Mouse (Mus musculus) kidney, embryonic 14.5 days (tissue): Measurements from ENCODE around the gene Prkcb. TPM values are rescaled to one million over a fixed set of nuclear protein-coding genes. Genes with fewer than 3 reads are reported as not detected.

ENCODE experiments used
- ATAC-seq: fragments of 200-750 bp; cut with Nextera tagmentation; 2 replicates; pipeline ENCODE4 v1.8.0; 2017; ENCODE audit warnings: moderate number of reproducible peaks, mild to moderate bottlenecking, moderate TSS enrichment, moderate library complexity; ENCODE audit not compliant: low FRiP score, low TSS enrichment
- H3K27ac ChIP-seq: fragments of 300-500 bp; sonication (generic); 2 replicates; pipeline ENCODE4 v1.5.1; 2014; ENCODE audit warnings: low read depth, mild to moderate bottlenecking, low read length, moderate library complexity, mixed read lengths
- H3K27me3 ChIP-seq: fragments of 300-500 bp; sonication (generic); 2 replicates; pipeline ENCODE4 v1.6.1; 2014; ENCODE audit warnings: mild to moderate bottlenecking, low read length; ENCODE audit not compliant: control insufficient read depth, insufficient read depth
- H3K36me3 ChIP-seq: fragments of 300-500 bp; sonication (generic); 2 replicates; pipeline ENCODE4 v1.6.1; 2014; ENCODE audit warnings: low read length, mixed read lengths; ENCODE audit not compliant: control insufficient read depth, insufficient read depth
- H3K4me1 ChIP-seq: fragments of 300-500 bp; sonication (generic); 2 replicates; pipeline ENCODE4 v1.6.1; 2014; ENCODE audit warnings: low read length, mixed read lengths; ENCODE audit not compliant: control insufficient read depth, insufficient read depth
- H3K4me2 ChIP-seq: fragments of 300-500 bp; sonication (generic); replicated peaks from 2 replicates; pipeline ENCODE4 v1.6.1; 2014; ENCODE audit warnings: low read depth, mild to moderate bottlenecking, low read length
- H3K4me3 ChIP-seq: fragments of 300-500 bp; sonication (generic); 2 replicates; pipeline ENCODE4 v1.5.1; 2014; ENCODE audit warnings: mild to moderate bottlenecking, low read length
- H3K9ac ChIP-seq: fragments of 300-500 bp; sonication (generic); 2 replicates; pipeline ENCODE4 v1.6.1; 2014; ENCODE audit warnings: low read depth, mild to moderate bottlenecking, low read length, moderate library complexity
- H3K9me3 ChIP-seq: fragments of 300-500 bp; sonication (generic); 2 replicates; pipeline ENCODE4 v1.6.1; 2016; ENCODE audit warnings: low read length; ENCODE audit not compliant: control insufficient read depth
- WGBS: fragments of 180-500 bp; shearing (Covaris S2); extraction: QIAGEN DNeasy Blood & Tissue Kit; methylation state at CpG from one replicate; pipeline ENCODE4 v1.1.7; 2014; 5-methylcytosine and 5-hydroxymethylcytosine counted together
- polyA plus RNA-seq: library from polyadenylated mRNA; unstranded; fragments of >200 nt; fragmentation: Nextera tagmentation; extraction: Ambion mirVana; gene quantifications from 2 replicates; pipeline ENCODE4 v1.2.1, GENCODE M21; 2014

Prkcb gene
- polyA plus RNA-seq, 1 experiment from 2014 or later = 4.1 TPM

GRCm38 (mm10) chr7:122498461-122498860 lies 209.9 kb downstream of the Prkcb start:
- H3K36me3 ChIP-seq = no peaks in the 10 kb centered on the region
- H3K4me2 ChIP-seq = no peak overlapping the region
- H3K9me3 ChIP-seq = no peaks in the 10 kb centered on the region
- no peak overlapping the region for H3K27ac ChIP-seq
- no peak overlapping the region for H3K9ac ChIP-seq
- no peak for ATAC-seq
- no peaks in the 10 kb centered on the region for H3K27me3 ChIP-seq
- no peaks in the 10 kb centered on the region for H3K4me1 ChIP-seq
- H3K4me3 ChIP-seq = no peak overlapping the region
- WGBS = 40% methylated on average over 5 of the region's 5 CpGs

DNA sequence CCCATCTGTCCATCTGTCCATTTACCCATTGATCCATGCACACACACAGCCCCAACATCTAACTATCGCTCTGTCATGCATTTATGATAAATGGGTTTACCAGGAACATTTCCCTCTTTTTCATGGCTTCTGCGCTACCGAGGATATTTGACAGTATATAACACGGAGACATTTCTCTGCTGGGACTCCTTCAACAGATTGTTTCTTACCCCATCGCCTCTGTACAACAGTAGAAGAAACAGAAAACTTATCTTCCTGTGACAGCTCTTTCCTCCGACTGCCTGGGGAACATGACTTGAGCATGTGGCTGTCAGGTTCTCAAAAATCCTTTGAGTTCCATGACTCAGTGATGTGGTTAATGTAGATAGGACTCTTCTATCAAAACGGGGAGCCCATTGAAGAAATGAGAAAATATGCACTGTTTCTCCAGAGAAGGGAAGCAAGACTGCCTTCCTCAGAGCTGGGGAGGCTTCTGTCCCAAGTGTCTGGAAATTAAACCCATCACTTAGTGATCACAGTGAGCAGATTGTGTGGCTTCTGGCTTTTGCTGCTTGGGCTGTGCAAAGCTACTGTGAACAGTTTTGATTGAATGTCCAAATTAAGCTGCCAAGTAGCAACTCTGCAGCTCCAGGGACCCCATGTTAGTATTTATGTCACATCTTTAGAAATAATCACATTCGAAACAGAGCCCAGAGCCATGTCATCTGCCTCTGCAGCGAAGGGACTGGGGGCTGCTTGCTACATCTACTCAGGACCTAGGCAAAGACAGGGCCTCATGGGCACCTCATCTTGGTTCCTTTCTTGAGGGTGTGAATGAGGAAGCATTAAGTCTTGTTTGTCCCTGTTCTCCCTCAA lies 211.4 kb downstream of the Prkcb start:
- Histone ChIP-seq H3K4me2 (no peak overlapping the region), H3K9me3 (no peaks in the 10 kb centered on the region), H3K9ac (no peak overlapping the region), H3K36me3 (no peaks in the 10 kb centered on the region), H3K27me3 (no peaks in the 10 kb centered on the region), H3K4me1 (no peaks in the 10 kb centered on the region), H3K27ac (no peak overlapping the region), H3K4me3 (no peak overlapping the region)
- 88% methylated on average over 9 of the region's 9 CpGs for WGBS
- ATAC-seq = no peak

- H3K4me1 ChIP-seq = no peaks in the 10 kb centered on the region
- no peak for ATAC-seq
- H3K4me2 ChIP-seq = no peak overlapping the region
- no peak overlapping the region for H3K27ac ChIP-seq
- H3K4me3 ChIP-seq = no peak overlapping the region
- H3K9me3 ChIP-seq = no peaks in the 10 kb centered on the region
- WGBS = 83% methylated on average over 2 of the region's 2 CpGs
- H3K36me3 ChIP-seq = no peaks in the 10 kb centered on the region
- no peak overlapping the region for H3K9ac ChIP-seq
- H3K27me3 ChIP-seq = no peaks in the 10 kb centered on the region
Measured at GRCm38 (mm10) chr7:122506467-122506866, 217.9 kb downstream of the Prkcb start.

DNA sequence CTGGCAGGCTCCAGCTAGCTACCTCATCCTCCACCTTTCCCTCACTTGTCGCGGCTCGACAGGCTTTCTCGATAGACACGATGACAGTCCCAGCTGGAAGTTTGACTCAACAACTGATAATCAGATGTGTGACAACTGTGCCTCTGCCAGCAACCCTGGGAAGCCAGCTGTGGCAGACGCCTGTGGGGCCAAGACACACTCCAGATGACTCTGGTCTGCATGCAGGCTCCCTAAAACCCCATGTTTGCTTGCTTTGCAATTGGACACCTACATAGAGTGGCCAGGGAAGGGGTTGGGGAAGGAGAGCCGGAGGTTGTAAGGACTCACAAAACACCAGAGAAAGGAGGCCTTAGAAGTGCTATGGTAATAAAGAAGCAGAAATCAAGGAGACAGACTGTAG lies 221.4 kb downstream of the Prkcb start:
- WGBS = 30% methylated on average over 7 of the region's 7 CpGs
- H3K36me3 ChIP-seq = no peaks in the 10 kb centered on the region
- H3K27me3 ChIP-seq = no peaks in the 10 kb centered on the region
- no peak overlapping the region for H3K4me3 ChIP-seq
- ATAC-seq = peak; percentile 64; the same call in 1 of the 2 replicates
- H3K4me2 ChIP-seq = no peak overlapping the region
- H3K27ac ChIP-seq = no peak overlapping the region
- H3K9me3 ChIP-seq = no peaks in the 10 kb centered on the region
- H3K9ac ChIP-seq = no peak overlapping the region
- H3K4me1 ChIP-seq = no peaks in the 10 kb centered on the region

DNA sequence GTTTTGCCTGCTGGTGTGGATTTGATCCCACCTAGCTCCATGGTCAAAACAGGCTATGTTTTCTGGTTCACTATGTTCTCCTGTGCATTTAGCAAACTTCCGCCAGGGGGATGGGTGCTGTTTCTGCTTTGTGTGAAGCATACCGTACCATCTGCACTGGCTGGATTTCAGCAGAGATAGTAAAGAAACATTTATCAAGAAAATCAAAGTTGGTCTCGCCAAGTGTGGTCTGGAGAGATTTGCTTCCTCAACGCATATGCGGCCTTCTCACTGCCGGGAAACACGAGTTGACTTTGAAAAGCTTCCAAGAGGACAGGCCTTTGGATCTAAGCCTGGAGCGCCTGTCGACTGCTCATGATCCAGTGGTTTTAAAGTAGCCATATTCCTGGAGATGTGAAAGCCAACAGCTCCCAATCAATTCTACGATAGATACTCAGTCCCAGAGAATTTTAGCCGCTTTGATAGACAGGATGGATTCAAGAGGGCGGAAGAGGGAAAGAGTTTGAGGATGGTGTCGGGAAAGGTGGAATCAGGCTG lies 223.9 kb downstream of the Prkcb start:
- H3K9ac ChIP-seq = no peak overlapping the region
- ATAC-seq = no peak
- no peaks in the 10 kb centered on the region for H3K9me3 ChIP-seq
- H3K27me3 ChIP-seq = no peaks in the 10 kb centered on the region
- no peaks in the 10 kb centered on the region for H3K36me3 ChIP-seq
- 85% methylated on average over 13 of the region's 13 CpGs for WGBS
- H3K27ac ChIP-seq = no peak overlapping the region
- no peak overlapping the region for H3K4me2 ChIP-seq
- H3K4me3 ChIP-seq = no peak overlapping the region
- H3K4me1 ChIP-seq = no peaks in the 10 kb centered on the region

DNA sequence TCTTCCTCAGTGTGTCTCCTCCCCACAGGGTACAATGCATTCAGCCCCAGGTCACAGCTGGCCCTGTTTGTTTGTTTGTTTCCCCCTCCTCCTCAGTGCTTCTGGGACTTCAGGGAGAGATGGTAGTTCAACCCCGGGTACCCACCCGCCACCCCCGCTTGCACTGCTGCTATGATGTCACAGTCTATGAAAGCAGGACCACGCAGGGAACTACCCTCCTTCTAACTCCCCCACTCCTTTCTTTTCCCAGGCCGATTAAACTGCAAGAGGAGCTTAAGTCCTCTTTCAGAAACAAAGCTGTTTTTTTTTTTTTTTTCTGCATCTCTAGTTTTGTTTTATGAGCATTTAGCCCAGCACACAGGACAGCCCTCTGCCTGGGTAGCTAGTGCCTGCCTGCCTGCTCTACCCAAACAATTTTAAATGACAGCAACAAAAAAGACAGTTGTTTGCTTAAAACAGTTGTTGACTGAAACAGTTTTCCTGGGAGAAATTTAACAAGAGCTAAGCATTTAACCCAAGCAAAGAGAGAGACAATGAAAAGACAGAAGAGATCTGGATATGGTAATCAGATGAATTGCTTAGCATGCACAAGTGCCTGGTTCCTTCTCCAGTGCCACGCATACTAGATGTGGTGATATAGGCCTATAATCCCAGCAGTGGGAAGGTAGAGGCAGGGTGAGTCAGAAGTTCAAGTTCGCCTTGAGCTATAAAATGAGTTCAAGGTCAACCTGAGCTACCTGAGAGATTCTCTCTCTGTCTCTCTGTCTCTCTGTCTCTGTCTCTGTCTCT lies 232.5 kb downstream of the Prkcb start:
- WGBS = 50% methylated on average over 7 of the region's 7 CpGs
- Histone ChIP-seq H3K9ac (no peak overlapping the region), H3K4me3 (no peak overlapping the region), H3K4me1 (no peaks in the 10 kb centered on the region), H3K36me3 (no peaks in the 10 kb centered on the region), H3K27me3 (no peaks in the 10 kb centered on the region), H3K4me2 (no peak overlapping the region), H3K27ac (no peak overlapping the region), H3K9me3 (no peaks in the 10 kb centered on the region)
- ATAC-seq = no peak

DNA sequence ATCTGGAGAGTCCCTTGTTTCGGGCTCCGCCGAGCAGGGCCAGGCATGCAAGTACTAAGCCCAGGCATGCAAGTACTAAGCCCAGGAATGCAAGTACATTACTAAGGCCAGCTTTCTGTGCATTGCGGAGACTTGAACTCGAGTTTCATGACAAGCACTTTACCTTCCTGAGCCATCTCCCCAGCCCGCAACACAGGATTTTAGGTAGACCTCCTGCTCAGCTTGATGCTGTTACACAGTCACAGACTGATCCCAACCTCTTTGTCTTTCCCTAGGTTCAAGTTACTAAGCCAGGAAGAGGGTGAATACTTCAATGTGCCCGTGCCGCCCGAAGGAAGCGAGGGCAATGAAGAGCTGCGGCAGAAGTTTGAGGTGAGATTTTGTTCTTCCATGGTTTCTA lies 239.7 kb downstream of the Prkcb start:
- H3K4me1 ChIP-seq = no peaks in the 10 kb centered on the region
- H3K9ac ChIP-seq = no peak overlapping the region
- ATAC-seq = no peak
- no peaks in the 10 kb centered on the region for H3K9me3 ChIP-seq
- no peak overlapping the region for H3K4me3 ChIP-seq
- H3K4me2 ChIP-seq = no peak overlapping the region
- 90% methylated on average over 11 of the region's 11 CpGs for WGBS
- no peaks in the 10 kb centered on the region for H3K27me3 ChIP-seq
- H3K27ac ChIP-seq = no peak overlapping the region
- H3K36me3 ChIP-seq = no peaks in the 10 kb centered on the region

DNA sequence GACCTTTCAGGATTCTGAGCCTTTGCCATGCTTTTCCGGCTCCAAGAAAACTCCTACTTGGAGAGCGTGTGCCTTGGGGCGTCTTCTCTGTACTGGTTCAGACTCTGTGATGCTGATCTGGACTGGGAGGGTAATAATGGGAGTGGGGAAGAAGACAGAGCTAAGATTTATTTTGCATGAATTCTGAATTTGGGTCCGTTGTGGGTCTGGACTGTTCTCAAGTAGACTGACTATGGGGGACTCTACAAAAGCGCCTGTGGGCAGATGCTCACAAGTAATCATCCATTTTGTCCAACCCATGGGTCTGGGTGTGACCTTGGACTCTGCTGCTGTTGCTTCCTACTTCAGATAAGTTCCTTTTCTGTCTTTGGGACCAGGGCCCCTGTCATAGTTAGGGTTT lies 240.1 kb downstream of the Prkcb start:
- H3K9ac ChIP-seq = no peak overlapping the region
- H3K36me3 ChIP-seq = no peaks in the 10 kb centered on the region
- no peaks in the 10 kb centered on the region for H3K9me3 ChIP-seq
- H3K27me3 ChIP-seq = no peaks in the 10 kb centered on the region
- 89% methylated on average over 5 of the region's 5 CpGs for WGBS
- no peak overlapping the region for H3K4me2 ChIP-seq
- no peaks in the 10 kb centered on the region for H3K4me1 ChIP-seq
- no peak for ATAC-seq
- H3K4me3 ChIP-seq = no peak overlapping the region
- H3K27ac ChIP-seq = no peak overlapping the region
